Mouse (Mus musculus) C2C12 (cell line): ENCODE measurements around the gene Gm26897.

Source experiments
- MAX ChIP-seq: IDR thresholded peaks from one replicate; pipeline ENCODE4 v1.6.1; 2011; ENCODE audit warnings: mild to moderate bottlenecking, control low read depth
- MYOG ChIP-seq: IDR thresholded peaks from one replicate; pipeline ENCODE4 v1.6.1; 2011; ENCODE audit not compliant: control insufficient read depth, insufficient read length; ENCODE audit errors: extremely low read depth

DNA sequence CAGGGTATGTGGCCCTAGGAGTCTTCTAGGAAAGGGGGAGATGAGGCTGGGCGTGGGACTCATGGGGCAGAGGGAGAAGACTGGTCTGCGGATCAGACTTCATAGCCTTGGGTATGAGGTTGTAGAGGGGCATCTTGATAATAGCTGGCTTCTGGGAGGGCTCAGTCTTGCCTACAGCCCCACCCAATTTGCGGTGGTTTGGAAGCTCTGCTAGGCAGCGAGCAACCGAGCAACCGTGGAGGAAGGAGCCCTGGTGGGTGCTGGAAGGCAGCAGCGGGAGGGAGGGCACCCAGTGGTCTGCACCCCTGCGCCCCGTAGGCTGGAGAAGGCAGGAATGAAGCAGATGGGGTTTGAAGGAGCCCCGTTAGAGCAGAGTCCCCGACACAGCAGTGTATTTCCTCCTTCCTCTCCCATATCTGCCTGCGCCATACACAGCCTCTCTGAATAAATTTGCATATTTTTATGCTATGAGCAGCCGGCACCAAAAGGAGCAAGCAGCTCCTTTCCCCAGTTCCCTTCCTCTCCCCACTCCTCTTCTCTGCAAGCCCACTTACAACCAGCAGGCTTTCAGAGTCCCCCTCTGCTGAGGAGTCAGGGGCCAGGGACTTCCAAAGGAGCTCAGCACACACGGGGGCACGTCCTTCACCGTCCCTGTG is 20.9 kb downstream of the Gm26897 start:
- no peak for TF ChIP-seq MAX
- no peak for TF ChIP-seq MYOG
